Mouse (Mus musculus): ENCODE data around the gene Bcl10.

- TF ChIP-seq EP300 (IDR thresholded peaks at IDR 0.05; ENCODE audit: low read depth) (no peak), CTCF (IDR thresholded peaks at IDR 0.05; ENCODE audit: low read depth) (no peak)
These were observed 7.2 kb downstream of the Bcl10 start for GRCm38 (mm10) chr3:145929525-145930400.

Data from heart, postnatal 0 days (tissue).